Mouse (Mus musculus) forebrain, embryonic 14.5 days (tissue): ENCODE measurements around the gene Ovol3. TPM values are rescaled to one million over a fixed set of nuclear protein-coding genes. Genes with fewer than 3 reads are reported as not detected.

Experiments used
- polyA plus RNA-seq: library from polyadenylated mRNA; unstranded; fragments of >200 nt; fragmentation: Nextera tagmentation; extraction: Ambion mirVana; gene quantifications from 2 replicates; pipeline ENCODE4 v1.2.1, GENCODE M21; 2014

Gene Ovol3
- polyA plus RNA-seq, 1 experiment from 2014 or later, result not detected

Other genes starting within 250 kb of the Ovol3 start
- 14.3 and 17.1 TPM in 2 replicates for gene Zfp14, start 184.3 kb downstream of the Ovol3 start, polyA plus RNA-seq
- gene Zfp82, start 162.8 kb downstream of the Ovol3 start, polyA plus RNA-seq, result 13.6 and 13.8 TPM in 2 replicates
- gene Gm26920, start 145.3 kb downstream of the Ovol3 start, polyA plus RNA-seq, result 2.0 and 2.7 TPM in 2 replicates
- 18.7 and 20.3 TPM in 2 replicates for gene Zfp566, start 145.2 kb downstream of the Ovol3 start, polyA plus RNA-seq
- gene Zfp260, start 140.9 kb downstream of the Ovol3 start, polyA plus RNA-seq, result 123 and 140 TPM in 2 replicates
- 4.6 and 7.7 TPM in 2 replicates for gene Zfp382, start 113.8 kb downstream of the Ovol3 start, polyA plus RNA-seq
- 27.4 and 29.0 TPM in 2 replicates for gene Zfp146, start 66.0 kb downstream of the Ovol3 start, polyA plus RNA-seq
- 4.8 and 5.5 TPM in 2 replicates for gene Cox7a1, start 51.6 kb downstream of the Ovol3 start, polyA plus RNA-seq
- 50.8 and 56.9 TPM in 2 replicates for gene Capns1, start 36.9 kb downstream of the Ovol3 start, polyA plus RNA-seq
- gene Polr2i, start 3.8 kb downstream of the Ovol3 start, polyA plus RNA-seq, result 191 and 256 TPM in 2 replicates
- gene Tbcb, start 3.5 kb downstream of the Ovol3 start, polyA plus RNA-seq, result 376 and 384 TPM in 2 replicates
- 0.27 and 0.32 TPM in 2 replicates for gene Thap8, start 44.4 kb upstream of the Ovol3 start, polyA plus RNA-seq
- gene Wdr62, start 44.7 kb upstream of the Ovol3 start, polyA plus RNA-seq, result 5.6 and 5.8 TPM in 2 replicates
- 142 and 174 TPM in 2 replicates for gene Clip3, start 56.0 kb upstream of the Ovol3 start, polyA plus RNA-seq
- 102 and 118 TPM in 2 replicates for gene Alkbh6, start 73.0 kb upstream of the Ovol3 start, polyA plus RNA-seq
- gene Syne4, start 79.1 kb upstream of the Ovol3 start, polyA plus RNA-seq, result 3.6 and 3.7 TPM in 2 replicates
- not detected in 2 replicates for gene E130208F15Rik, start 86.0 kb upstream of the Ovol3 start, polyA plus RNA-seq
- gene Sdhaf1, start 88.2 kb upstream of the Ovol3 start, polyA plus RNA-seq, result 18.7 and 23.8 TPM in 2 replicates
- 8.8 and 10.3 TPM in 2 replicates for gene Lrfn3, start 127.0 kb upstream of the Ovol3 start, polyA plus RNA-seq
- gene Tyrobp, start 178.0 kb upstream of the Ovol3 start, polyA plus RNA-seq, result 31.1 and 31.3 TPM in 2 replicates
- 0.61 TPM in 1 of 2 replicates, not detected in the other for gene Hcst, start 184.1 kb upstream of the Ovol3 start, polyA plus RNA-seq
- gene Nfkbid, start 186.0 kb upstream of the Ovol3 start, polyA plus RNA-seq, result 1.2 and 1.4 TPM in 2 replicates
- 467 and 579 TPM in 2 replicates for gene Aplp1, start 209.8 kb upstream of the Ovol3 start, polyA plus RNA-seq
- gene Kirrel2, start 222.0 kb upstream of the Ovol3 start, polyA plus RNA-seq, result 0.65 and 0.79 TPM in 2 replicates
- gene Nphs1, start 222.6 kb upstream of the Ovol3 start, polyA plus RNA-seq, result 0.10 TPM in 1 of 2 replicates, not detected in the other